Mouse (Mus musculus) forebrain, embryonic 12.5 days (tissue): Measurements from ENCODE around the gene Cand1. TPM values are rescaled to one million over a fixed set of nuclear protein-coding genes. Genes with fewer than 3 reads are reported as not detected.

Source experiments
- ATAC-seq: fragments of 200-750 bp; cut with Nextera tagmentation; 2 replicates; pipeline ENCODE4 v1.8.0; 2017; ENCODE audit warnings: moderate TSS enrichment; ENCODE audit not compliant: low FRiP score
- H3K27ac ChIP-seq: fragments of 300-500 bp; sonication (generic); 2 replicates; pipeline ENCODE4 v1.5.1; 2016; ENCODE audit warnings: mild to moderate bottlenecking
- H3K27me3 ChIP-seq: fragments of 300-500 bp; sonication (generic); 2 replicates; pipeline ENCODE4 v1.6.1; 2016; ENCODE audit warnings: mild to moderate bottlenecking
- H3K36me3 ChIP-seq: fragments of 300-500 bp; sonication (generic); replicated peaks from 2 replicates; pipeline ENCODE4 v1.6.1; 2016; ENCODE audit warnings: mild to moderate bottlenecking
- H3K4me1 ChIP-seq: fragments of 300-500 bp; sonication (generic); 2 replicates; pipeline ENCODE4 v1.6.1; 2016
- H3K4me2 ChIP-seq: fragments of 300-500 bp; sonication (generic); 2 replicates; pipeline ENCODE4 v1.6.1; 2016; ENCODE audit warnings: mild to moderate bottlenecking, moderate library complexity
- H3K4me3 ChIP-seq: fragments of 300-500 bp; sonication (generic); replicated peaks from 2 replicates; pipeline ENCODE4 v1.5.1; 2016; ENCODE audit warnings: mild to moderate bottlenecking
- H3K9ac ChIP-seq: fragments of 300-500 bp; sonication (generic); 2 replicates; pipeline ENCODE4 v1.6.1; 2016; ENCODE audit warnings: mild to moderate bottlenecking
- H3K9me3 ChIP-seq: fragments of 300-500 bp; sonication (generic); 2 replicates; pipeline ENCODE4 v1.6.1; 2016
- WGBS: fragments of 180-500 bp; shearing (Covaris S2); methylation state at CpG from one replicate; pipeline ENCODE4 v1.1.7; 2016; 5-methylcytosine and 5-hydroxymethylcytosine counted together
- polyA plus RNA-seq: library from polyadenylated mRNA; unstranded; fragments of >200 nt; fragmentation: Nextera tagmentation; extraction: Ambion mirVana; gene quantifications from 2 replicates; pipeline ENCODE4 v1.2.1, GENCODE M21; 2016

Cand1 gene
- polyA plus RNA-seq: 106 and 111 TPM in 2 replicates

- H3K27me3 ChIP-seq: no peaks in the 10 kb centered on the region
- H3K4me3 ChIP-seq: peak within 1 kb of the TSS; percentile 97
- H3K36me3 ChIP-seq: peaks cover 11% of the 10 kb centered on the region
- H3K4me1 ChIP-seq: peaks cover 19% of the 10 kb centered on the region
- peak within 1 kb of the TSS; percentile 77 for H3K4me2 ChIP-seq
- H3K9ac ChIP-seq: peak within 1 kb of the TSS; percentile 100
- H3K27ac ChIP-seq: peak within 1 kb of the TSS; percentile 98
- H3K9me3 ChIP-seq: no peaks in the 10 kb centered on the region
- peak; percentile 98 for ATAC-seq
- under 1% methylated on average over 58 of the region's 67 CpGs for WGBS
Observed at GRCm38 (mm10) chr10:119239969-119240721, at the start of gene Cand1. Gene Cand1, minus strand, starts transcription at chr10:119240055.

GRCm38 (mm10) chr10:119278871-119279270, 39.0 kb upstream of the Cand1 start:
- Histone ChIP-seq H3K4me1 (no peaks in the 10 kb centered on the region), H3K36me3 (no peaks in the 10 kb centered on the region), H3K4me3 (no peak overlapping the region), H3K9ac (no peak overlapping the region), H3K9me3 (no peaks in the 10 kb centered on the region), H3K27me3 (no peaks in the 10 kb centered on the region), H3K4me2 (no peak overlapping the region), H3K27ac (no peak overlapping the region)
- 85% methylated on average over 10 of the region's 10 CpGs for WGBS
- no peak for ATAC-seq

- ATAC-seq: no peak
- WGBS: 90% methylated on average over 6 of the region's 6 CpGs
- no peak overlapping the region for H3K27ac ChIP-seq
Observed at GRCm38 (mm10) chr10:119274333-119274732, 34.5 kb upstream of the Cand1 start.

GRCm38 (mm10) chr10:119272536-119272935, 32.7 kb upstream of the Cand1 start:
- Histone ChIP-seq H3K4me3 (no peak overlapping the region), H3K27me3 (no peaks in the 10 kb centered on the region), H3K27ac (no peak overlapping the region), H3K9ac (no peak overlapping the region), H3K36me3 (no peaks in the 10 kb centered on the region), H3K4me2 (no peak overlapping the region), H3K9me3 (no peaks in the 10 kb centered on the region), H3K4me1 (peaks cover 6% of the 10 kb centered on the region)
- WGBS: 89% methylated on average over 10 of the region's 10 CpGs
- no peak for ATAC-seq

More at GRCm38 (mm10) chr10:119274333-119274732, 34.5 kb upstream of the Cand1 start:
- Histone ChIP-seq H3K4me3 (no peak overlapping the region), H3K9me3 (no peaks in the 10 kb centered on the region), H3K36me3 (no peaks in the 10 kb centered on the region), H3K4me2 (no peak overlapping the region), H3K27me3 (no peaks in the 10 kb centered on the region), H3K4me1 (peaks cover 6% of the 10 kb centered on the region), H3K9ac (no peak overlapping the region)

- Histone ChIP-seq H3K36me3 (no peaks in the 10 kb centered on the region), H3K9me3 (no peaks in the 10 kb centered on the region), H3K4me1 (peaks cover 6% of the 10 kb centered on the region), H3K27ac (no peak overlapping the region), H3K4me3 (no peak overlapping the region), H3K27me3 (no peaks in the 10 kb centered on the region), H3K9ac (no peak overlapping the region), H3K4me2 (no peak overlapping the region)
- ATAC-seq: no peak
- WGBS: 96% methylated on average over 10 of the region's 10 CpGs
Observed at GRCm38 (mm10) chr10:119272005-119272404, 32.1 kb upstream of the Cand1 start.

GRCm38 (mm10) chr10:119271101-119271500, 31.2 kb upstream of the Cand1 start:
- 86% methylated on average over 10 of the region's 10 CpGs for WGBS
- H3K9ac ChIP-seq: no peak overlapping the region
- no peaks in the 10 kb centered on the region for H3K36me3 ChIP-seq
- H3K9me3 ChIP-seq: no peaks in the 10 kb centered on the region
- no peak for ATAC-seq
- no peak overlapping the region for H3K4me3 ChIP-seq
- H3K27me3 ChIP-seq: no peaks in the 10 kb centered on the region
- H3K4me2 ChIP-seq: no peak overlapping the region
- H3K4me1 ChIP-seq: peaks cover 6% of the 10 kb centered on the region
- no peak overlapping the region for H3K27ac ChIP-seq

- H3K4me1 ChIP-seq: peaks cover 6% of the 10 kb centered on the region
- WGBS: 16% methylated on average over 12 of the region's 12 CpGs
- no peak overlapping the region for H3K4me2 ChIP-seq
- no peaks in the 10 kb centered on the region for H3K36me3 ChIP-seq
- H3K4me3 ChIP-seq: no peak overlapping the region
- peak; percentile 57; the same call in 1 of the 2 replicates for ATAC-seq
- H3K9me3 ChIP-seq: no peaks in the 10 kb centered on the region
- H3K9ac ChIP-seq: no peak overlapping the region
- no peaks in the 10 kb centered on the region for H3K27me3 ChIP-seq
- no peak overlapping the region for H3K27ac ChIP-seq
Observed at GRCm38 (mm10) chr10:119270384-119270985, 30.6 kb upstream of the Cand1 start.

- Histone ChIP-seq H3K9me3 (no peaks in the 10 kb centered on the region), H3K4me1 (no peaks in the 10 kb centered on the region), H3K27ac (no peak overlapping the region), H3K4me3 (no peak overlapping the region), H3K36me3 (no peaks in the 10 kb centered on the region), H3K9ac (no peak overlapping the region), H3K4me2 (no peak overlapping the region), H3K27me3 (no peaks in the 10 kb centered on the region)
- ATAC-seq: no peak
- 76% methylated on average over 7 of the region's 7 CpGs for WGBS
Observed at GRCm38 (mm10) chr10:119264761-119265160, 24.9 kb upstream of the Cand1 start.

- WGBS: 89% methylated on average over 5 of the region's 5 CpGs
- H3K36me3 ChIP-seq: no peaks in the 10 kb centered on the region
- ATAC-seq: no peak
- no peaks in the 10 kb centered on the region for H3K9me3 ChIP-seq
- H3K4me2 ChIP-seq: no peak overlapping the region
- no peaks in the 10 kb centered on the region for H3K27me3 ChIP-seq
- H3K27ac ChIP-seq: no peak overlapping the region
- H3K4me1 ChIP-seq: no peaks in the 10 kb centered on the region
- no peak overlapping the region for H3K9ac ChIP-seq
- no peak overlapping the region for H3K4me3 ChIP-seq
Observed at GRCm38 (mm10) chr10:119262821-119263220, 23.0 kb upstream of the Cand1 start.

GRCm38 (mm10) chr10:119257876-119258275, 18.0 kb upstream of the Cand1 start:
- Histone ChIP-seq H3K4me3 (no peak overlapping the region), H3K4me1 (no peaks in the 10 kb centered on the region)
- no peak for ATAC-seq

GRCm38 (mm10) chr10:119244146-119244545, 4.3 kb upstream of the Cand1 start:
- Histone ChIP-seq H3K9me3 (no peaks in the 10 kb centered on the region), H3K27ac (no peak overlapping the region), H3K36me3 (no peaks in the 10 kb centered on the region), H3K4me1 (peaks cover 7% of the 10 kb centered on the region), H3K4me3 (no peak overlapping the region), H3K27me3 (no peaks in the 10 kb centered on the region), H3K4me2 (no peak overlapping the region), H3K9ac (no peak overlapping the region)
- no peak for ATAC-seq
- WGBS: 90% methylated on average over 14 of the region's 14 CpGs

More at GRCm38 (mm10) chr10:119257876-119258275, 18.0 kb upstream of the Cand1 start:
- 75% methylated on average over 4 of the region's 4 CpGs for WGBS
- Histone ChIP-seq H3K4me2 (no peak overlapping the region), H3K9me3 (no peaks in the 10 kb centered on the region), H3K9ac (no peak overlapping the region), H3K27ac (no peak overlapping the region), H3K36me3 (no peaks in the 10 kb centered on the region), H3K27me3 (no peaks in the 10 kb centered on the region)

GRCm38 (mm10) chr10:119240722-119241089, 851 bp upstream of the Cand1 start:
- Histone ChIP-seq H3K4me1 (peaks cover 19% of the 10 kb centered on the region), H3K27ac (peak overlapping the region; percentile 98), H3K4me2 (peak overlapping the region; percentile 77), H3K27me3 (no peaks in the 10 kb centered on the region), H3K9ac (peak overlapping the region; percentile 100), H3K9me3 (no peaks in the 10 kb centered on the region), H3K36me3 (peaks cover 7% of the 10 kb centered on the region; the same call in 1 of the 2 replicates), H3K4me3 (peak overlapping the region; percentile 97)
- WGBS: 2% methylated on average over 9 of the region's 9 CpGs
- ATAC-seq: no peak; the same call in 1 of the 2 replicates

- Histone ChIP-seq H3K4me3 (peak overlapping the region; percentile 97), H3K27ac (peak overlapping the region; percentile 98), H3K36me3 (peaks cover 11% of the 10 kb centered on the region), H3K4me1 (peaks cover 19% of the 10 kb centered on the region), H3K9ac (peak overlapping the region; percentile 100), H3K4me2 (peak overlapping the region; percentile 77), H3K9me3 (no peaks in the 10 kb centered on the region), H3K27me3 (no peaks in the 10 kb centered on the region)
- no peak for ATAC-seq
- under 1% methylated on average over 23 of the region's 37 CpGs for WGBS
Observed at GRCm38 (mm10) chr10:119239633-119239968, 254 bp downstream of the Cand1 start.
